Comparison of ENCODE assay signal across 12 mouse cellular contexts in the genomic region with DNA sequence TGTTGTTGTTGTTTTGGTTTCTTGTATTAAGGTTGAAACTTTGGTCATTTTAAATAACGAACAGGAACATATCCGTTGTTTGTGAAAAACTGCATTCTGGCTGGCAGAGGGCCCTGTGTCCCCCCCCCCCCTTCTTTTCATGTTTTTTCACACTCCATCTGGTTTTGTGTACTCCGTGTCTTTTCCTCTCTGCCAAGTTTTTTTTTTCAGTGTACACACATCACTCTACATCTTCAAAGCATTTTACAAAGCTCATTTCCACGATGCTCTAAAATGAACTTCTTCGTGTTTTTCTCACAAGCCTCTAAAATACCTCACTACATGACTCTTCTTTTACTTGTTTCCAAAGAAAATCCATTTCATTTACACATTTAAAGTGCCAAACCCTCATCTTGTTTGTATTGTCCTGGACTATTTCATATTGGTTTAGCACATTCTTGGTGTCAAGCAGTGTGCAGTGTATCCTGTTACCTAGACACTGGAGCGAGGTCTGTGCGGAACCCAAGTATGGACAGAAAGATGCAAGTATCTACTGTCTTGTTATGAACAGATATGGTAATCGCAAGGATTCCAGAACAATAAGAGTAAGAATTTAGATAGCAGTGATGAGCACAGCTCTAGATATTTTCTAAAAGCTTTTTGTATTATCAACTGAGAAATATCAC.
"Had no signal": no experiment of that assay in that cellular context is flagged by ENCODE, and none has a peak within 500 bp of the region (broad histone marks: within the 10 kb centered on the region; RNA-seq: fewer than 3 reads in every experiment).

No protein-coding gene starts in this region.

- H3K4me2 ChIP-seq: liver, embryonic 11.5 days; liver, embryonic 15.5 days; midbrain, embryonic 12.5 days had no signal

- H3K27me3 ChIP-seq: liver, embryonic 15.5 days; midbrain, embryonic 12.5 days had no signal

- H3K4me3 ChIP-seq: left cerebral cortex, adult 2 months; limb, embryonic 10.5 days; liver, embryonic 15.5 days; midbrain, embryonic 12.5 days had no signal

- H3K4me1 ChIP-seq: liver, embryonic 15.5 days; midbrain, embryonic 12.5 days had no signal

- H3K9ac ChIP-seq: liver, embryonic 15.5 days; midbrain, embryonic 12.5 days had no signal

- H3K9me3 ChIP-seq: limb, embryonic 10.5 days; liver, embryonic 15.5 days; midbrain, embryonic 12.5 days had no signal

- H3K27ac ChIP-seq: kidney, postnatal 0 days; left cerebral cortex, adult 2 months; limb, embryonic 10.5 days; liver, embryonic 15.5 days; macrophage; midbrain, embryonic 12.5 days had no signal

- DNase-seq: kidney, postnatal 36 days; lung, adult 2 months; lung, postnatal 14 days; right cerebral cortex, postnatal 14 days; thymus, postnatal 4 days had no signal

- H3K36me3 ChIP-seq: limb, embryonic 10.5 days; liver, embryonic 15.5 days; midbrain, embryonic 12.5 days had no signal
